Mouse (Mus musculus) T-helper 1 cell (primary cell): ENCODE results near the gene Lce1l.
"Not testable (repeated sequence)": the region's sequence is repeated elsewhere in the genome, so short reads cannot be mapped to it uniquely, and the experiment has no call there.

Experiments used
- in situ Hi-C: fragments of 300-600 bp; cut with MboI, MseI; formaldehyde crosslinking; loops from one replicate; pipeline ENCODE4 v1.15.1; 2025; ENCODE audit warnings: high pct_unique_total_duplicates

Lce1l gene

DNA sequence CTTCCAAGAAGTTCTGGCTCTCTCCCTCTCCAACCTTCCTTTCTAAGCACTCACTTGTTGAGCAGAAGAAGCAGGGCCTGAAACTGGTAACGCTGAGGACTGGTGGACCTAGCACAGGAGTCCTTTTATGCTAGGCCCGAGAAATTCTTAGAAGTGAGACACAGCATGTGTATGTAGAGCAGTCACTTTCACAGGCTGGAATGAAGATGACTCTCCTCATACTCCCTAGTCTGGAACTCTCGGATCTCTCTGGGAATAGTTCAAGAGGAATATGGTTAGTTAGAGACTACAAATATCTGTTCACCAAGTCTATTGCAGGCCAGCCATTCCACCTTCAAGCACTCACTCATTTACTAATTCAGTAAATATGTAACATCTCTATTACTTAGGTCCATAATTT, at the start of gene Lce1l:
TSS of gene Lce1l (minus strand) at position 101 of the 400 bp plus-strand sequence.
- in situ Hi-C loops, result no loop called here

DNA sequence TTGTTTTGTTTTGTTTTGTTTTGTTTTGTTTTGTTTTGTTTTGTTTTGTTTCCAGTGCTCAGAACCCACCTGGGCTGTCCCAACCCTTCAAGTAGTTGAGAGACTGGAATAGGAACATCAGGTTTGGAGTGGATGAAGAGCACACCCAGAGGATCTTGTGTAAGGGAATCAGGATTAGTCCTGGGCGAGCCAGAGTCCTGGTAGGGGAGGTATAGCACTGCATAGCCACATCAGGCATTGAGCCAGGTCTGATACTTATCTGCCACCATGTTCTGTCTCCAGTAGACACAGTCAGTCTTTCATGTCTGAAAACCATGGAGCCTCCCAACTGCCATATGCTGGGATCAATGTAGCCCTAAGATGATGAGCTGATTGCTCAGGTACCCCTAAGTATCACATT, 43.4 kb upstream of the Lce1l start:
- in situ Hi-C loops, result no loop called here

DNA sequence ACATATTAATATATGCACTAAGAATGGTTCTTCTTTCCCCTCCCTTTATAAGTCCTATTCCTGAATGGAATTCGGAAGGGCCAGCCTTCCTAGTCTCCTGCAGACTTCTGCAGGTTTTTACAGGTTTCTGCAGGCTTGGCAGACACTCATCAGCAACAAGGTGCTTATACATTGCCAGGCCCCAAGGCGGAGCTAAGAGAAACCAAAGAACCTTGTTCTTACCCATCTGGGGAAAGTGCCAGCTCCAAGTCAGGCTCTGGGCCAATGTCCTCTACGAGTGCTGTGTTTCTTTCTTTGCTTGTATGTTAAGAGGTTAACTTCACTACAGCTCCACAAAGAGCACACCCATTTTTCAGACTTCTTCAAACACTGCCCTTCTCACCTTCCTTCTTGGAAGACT, 43.0 kb upstream of the Lce1l start:
- in situ Hi-C loops, result no loop called here

DNA sequence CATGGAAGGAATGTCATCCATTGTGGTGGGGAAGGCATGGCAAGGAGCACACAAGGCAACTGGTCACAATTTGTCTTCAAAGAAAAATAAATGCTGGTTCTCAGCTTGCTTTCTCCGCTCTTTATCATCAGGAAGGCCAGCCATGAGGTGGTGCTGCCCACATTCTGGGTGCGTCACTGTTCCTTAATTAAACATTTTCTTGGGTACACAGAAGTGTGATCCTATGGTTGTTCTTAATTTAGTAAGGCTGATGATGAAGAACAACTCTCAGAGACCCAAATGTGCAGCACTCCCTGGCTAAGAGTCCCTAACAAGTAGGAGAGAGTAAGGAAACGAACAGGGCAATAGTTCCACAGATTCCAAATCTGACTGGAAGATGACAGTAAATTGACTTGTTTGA, 23.1 kb upstream of the Lce1l start:
- in situ Hi-C loops, result no loop called here

DNA sequence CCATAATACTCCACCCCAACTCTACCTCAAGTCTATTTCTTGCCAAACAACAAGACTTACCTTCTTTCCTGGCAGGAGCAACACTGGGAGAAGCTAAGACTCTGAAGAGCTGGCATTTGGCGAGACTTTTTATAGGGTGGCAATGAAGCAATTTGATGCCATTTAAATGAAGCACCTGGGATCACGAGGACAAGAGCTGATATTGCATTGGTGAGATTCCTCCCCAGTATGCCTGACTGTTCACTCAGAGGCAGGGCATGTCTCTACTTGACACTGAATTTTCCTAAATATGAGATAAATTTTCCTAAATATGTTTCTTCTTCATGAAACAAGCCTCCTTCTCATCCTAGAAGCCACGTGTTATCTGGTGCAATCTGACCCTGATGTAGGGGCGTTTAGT, 19.0 kb upstream of the Lce1l start, which contains the start of gene 2310050C09Rik:
TSS of gene 2310050C09Rik (minus strand) at position 101 of the 400 bp plus-strand sequence.
- in situ Hi-C loops, result no loop called here

DNA sequence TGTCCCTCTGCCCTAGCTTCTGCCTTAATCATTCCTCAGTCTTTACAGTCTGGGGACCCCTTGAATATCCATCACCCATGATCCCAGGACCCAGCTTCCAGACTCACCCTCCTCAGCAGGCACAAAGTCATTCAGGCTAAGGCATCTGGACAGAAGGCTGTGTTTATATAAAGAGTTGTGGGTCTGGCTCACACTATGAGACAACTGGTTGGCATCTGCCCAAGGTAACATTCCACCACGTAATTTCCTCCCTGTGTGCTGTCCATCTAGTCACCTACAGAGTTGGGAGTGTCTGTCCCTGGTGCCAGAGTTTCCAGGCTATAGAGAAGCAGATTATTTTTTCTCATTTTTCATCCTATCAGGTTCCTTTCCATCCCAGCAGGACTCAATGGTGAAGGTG, 24.0 kb downstream of the Lce1l start, which contains the start of gene Kprp:
TSS of gene Kprp (minus strand) at position 140 of the 400 bp plus-strand sequence.
- in situ Hi-C loops, result no loop called here

DNA sequence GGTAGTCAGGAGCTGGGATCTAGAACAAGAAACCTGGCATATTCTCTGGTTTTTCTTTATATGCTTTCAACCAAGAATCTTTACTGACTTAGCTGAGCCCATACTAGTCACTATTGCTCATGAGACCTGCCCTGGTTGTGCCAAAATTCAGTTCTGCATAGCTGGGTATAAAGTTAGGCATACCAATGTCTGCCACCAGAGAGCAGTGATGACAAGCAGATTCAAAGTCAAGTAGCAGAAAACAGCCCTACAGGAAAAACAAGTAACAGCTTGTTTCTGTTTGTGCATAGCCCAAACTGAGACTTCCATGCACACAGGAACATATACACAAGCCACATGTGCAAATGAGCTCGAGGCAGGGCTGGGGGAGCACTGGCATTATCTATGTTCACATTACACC, 25.3 kb downstream of the Lce1l start:
- in situ Hi-C loops, result no loop called here

DNA sequence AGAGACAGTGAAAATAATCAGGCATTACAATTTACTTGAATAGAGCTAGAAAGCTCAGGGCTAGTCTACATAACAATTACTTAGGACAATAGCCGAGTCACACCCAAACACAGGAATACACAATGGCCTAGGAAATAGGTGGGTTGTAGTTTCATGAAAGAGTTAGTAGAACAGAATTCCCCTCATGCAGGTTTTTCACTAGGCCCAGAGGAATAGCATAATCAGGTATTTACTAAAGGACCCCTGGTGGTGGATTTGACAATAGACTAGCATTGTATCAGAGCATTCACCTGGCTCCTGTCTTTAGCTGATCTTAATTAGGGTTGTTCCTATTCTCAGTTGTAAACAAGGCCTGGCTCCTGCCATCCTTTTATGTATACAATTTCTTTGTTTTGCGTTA, 35.0 kb downstream of the Lce1l start:
- in situ Hi-C loops, result not testable (repeated sequence)

DNA sequence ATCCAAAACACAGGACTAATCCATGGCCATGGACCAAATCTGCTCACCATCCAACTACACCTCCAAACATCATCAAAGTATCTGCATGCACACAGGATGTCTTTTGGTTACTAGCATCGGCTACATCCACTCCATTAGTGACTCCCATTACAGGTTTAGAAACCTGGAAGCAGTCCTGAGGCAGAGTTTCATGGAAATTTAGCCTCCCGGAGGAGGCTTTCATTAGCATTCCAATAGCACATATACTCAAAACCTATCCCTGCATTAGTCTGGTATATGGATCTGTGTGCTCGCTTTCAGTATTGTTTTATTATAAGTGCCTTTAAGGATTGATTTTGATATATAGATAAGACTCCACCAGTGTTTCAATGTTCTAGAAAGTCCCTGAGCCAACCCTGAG, 35.5 kb downstream of the Lce1l start:
- in situ Hi-C loops, result no loop called here

DNA sequence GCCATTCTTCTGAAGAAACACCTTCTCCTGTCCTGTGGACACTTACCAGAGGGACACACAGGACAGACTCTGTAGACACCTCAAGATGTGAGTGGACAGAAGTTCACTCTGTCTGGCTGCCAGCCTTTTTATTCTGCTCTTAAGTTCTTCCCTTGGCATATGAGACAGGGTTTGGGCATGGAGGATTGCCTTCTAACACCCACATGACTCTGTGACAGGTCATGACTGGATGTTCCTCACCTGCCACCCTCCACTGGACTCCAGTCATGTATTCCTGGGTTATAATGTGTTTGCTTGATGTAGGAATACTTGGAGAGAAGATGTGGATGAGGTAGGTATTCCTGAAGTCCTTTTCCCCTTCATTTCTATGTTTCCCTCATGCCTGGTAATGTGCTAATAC, 43.3 kb downstream of the Lce1l start, which contains the start of gene Lce1k:
TSS of gene Lce1k (minus strand) at position 101 of the 400 bp plus-strand sequence.
- in situ Hi-C loops, result no loop called here
